Mouse (Mus musculus): ENCODE measurements at regions not wholly inside any gene's neighbourhood (a gene's known extent, or its start where the extent isn't known, plus 50 kb on each side); places are given as distances from the start of the nearest gene placed in this dataset.

GRCm38 (mm10) chr14:58470678-58471077 lies 400.3 kb downstream of the Fgf9 start:
- DNase-seq: no peak
- WGBS: 66% methylated on average over 3 of the region's 3 CpGs
- no peak overlapping the region for H3K4me3 ChIP-seq (replicated peaks; ENCODE audit: insufficient read depth, low read depth, low read length)
- H3K27me3 ChIP-seq (ENCODE audit: control insufficient read depth, insufficient read depth, low read length): no peaks in the 10 kb centered on the region; the same call in 1 of the 2 replicates
- no peaks in the 10 kb centered on the region for H3K4me1 ChIP-seq (ENCODE audit: control insufficient read depth, insufficient read depth, low read length)
- TF ChIP-seq POLR2A (IDR thresholded peaks at IDR 0.05; ENCODE audit: borderline replicate concordance, insufficient read depth, low read length) (no peak), CTCF (IDR thresholded peaks at IDR 0.05; ENCODE audit: borderline replicate concordance, insufficient read depth, low read depth, low read length) (no peak)
- H3K27ac ChIP-seq (ENCODE audit: insufficient read depth, low read length): no peak overlapping the region

GRCm38 (mm10) chr14:58468451-58468850 lies 398.1 kb downstream of the Fgf9 start:
- no peak for DNase-seq
- H3K27me3 ChIP-seq (ENCODE audit: control insufficient read depth, insufficient read depth, low read length): no peaks in the 10 kb centered on the region; the same call in 1 of the 2 replicates
- no peak for TF ChIP-seq POLR2A (IDR thresholded peaks at IDR 0.05; ENCODE audit: borderline replicate concordance, insufficient read depth, low read length)
- no peak for TF ChIP-seq CTCF (IDR thresholded peaks at IDR 0.05; ENCODE audit: borderline replicate concordance, insufficient read depth, low read depth, low read length)
- no peak overlapping the region for H3K4me3 ChIP-seq (replicated peaks; ENCODE audit: insufficient read depth, low read depth, low read length)
- 69% methylated on average over 7 of the region's 7 CpGs for WGBS
- no peak overlapping the region for H3K27ac ChIP-seq (ENCODE audit: insufficient read depth, low read length)
- no peaks in the 10 kb centered on the region for H3K4me1 ChIP-seq (ENCODE audit: control insufficient read depth, insufficient read depth, low read length)

- no peak overlapping the region for H3K4me3 ChIP-seq (replicated peaks; ENCODE audit: insufficient read depth, low read depth, low read length)
- 83% methylated on average over 5 of the region's 5 CpGs for whole genome bisulfite sequencing
- no peak for DNase-seq
- TF ChIP-seq CTCF (IDR thresholded peaks at IDR 0.05; ENCODE audit: borderline replicate concordance, insufficient read depth, low read depth, low read length) (no peak), POLR2A (IDR thresholded peaks at IDR 0.05; ENCODE audit: borderline replicate concordance, insufficient read depth, low read length) (no peak)
- no peak overlapping the region for H3K27ac ChIP-seq (ENCODE audit: insufficient read depth, low read length)
- H3K27me3 ChIP-seq (ENCODE audit: control insufficient read depth, insufficient read depth, low read length): no peaks in the 10 kb centered on the region; the same call in 1 of the 2 replicates
- no peaks in the 10 kb centered on the region for H3K4me1 ChIP-seq (ENCODE audit: control insufficient read depth, insufficient read depth, low read length)
These were observed 397.5 kb downstream of the Fgf9 start for GRCm38 (mm10) chr14:58467856-58468255.

DNA sequence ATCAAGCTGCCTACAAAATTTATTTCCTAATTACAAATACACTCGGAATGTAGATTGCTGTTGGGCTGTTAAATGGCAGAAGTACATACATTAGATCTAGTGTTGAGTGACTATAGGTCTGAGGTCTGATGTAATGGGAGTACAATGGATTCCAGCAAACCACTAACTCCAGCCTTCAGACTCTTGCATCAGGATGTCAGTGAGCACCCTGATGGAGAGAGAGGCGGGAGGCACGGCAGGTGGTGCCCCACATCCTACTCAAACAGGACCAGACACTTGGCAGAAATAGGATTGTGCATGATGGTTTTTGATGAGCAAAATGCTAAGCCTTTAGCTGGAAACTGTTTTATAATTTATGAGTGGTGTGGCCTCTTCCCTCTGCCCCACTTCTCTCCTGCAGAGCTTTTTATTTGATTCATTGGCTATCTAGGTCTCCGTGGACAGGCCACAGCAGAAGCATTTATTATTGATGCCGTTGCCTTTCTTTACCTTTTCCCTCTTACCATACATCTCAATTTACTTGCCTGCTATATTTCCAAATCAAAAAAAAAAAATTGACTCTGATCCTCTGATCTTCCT lies 376.5 kb downstream of the Fgf9 start:
- H3K4me1 ChIP-seq (ENCODE audit: control insufficient read depth, insufficient read depth, low read length): no peaks in the 10 kb centered on the region
- 57% methylated on average over 5 of the region's 5 CpGs for WGBS
- DNase-seq: peak; percentile 13 to 30
- no peak overlapping the region for H3K4me3 ChIP-seq (replicated peaks; ENCODE audit: insufficient read depth, low read depth, low read length)
- TF ChIP-seq POLR2A (IDR thresholded peaks at IDR 0.05; ENCODE audit: borderline replicate concordance, insufficient read depth, low read length) (no peak), CTCF (IDR thresholded peaks at IDR 0.05; ENCODE audit: borderline replicate concordance, insufficient read depth, low read depth, low read length) (no peak)
- no peak overlapping the region for H3K27ac ChIP-seq (ENCODE audit: insufficient read depth, low read length)
- no peaks in the 10 kb centered on the region for H3K27me3 ChIP-seq (ENCODE audit: control insufficient read depth, insufficient read depth, low read length)

GRCm38 (mm10) chr14:58444496-58444895 lies 374.1 kb downstream of the Fgf9 start:
- H3K27me3 ChIP-seq (ENCODE audit: control insufficient read depth, insufficient read depth, low read length): no peaks in the 10 kb centered on the region
- no peak for TF ChIP-seq CTCF (IDR thresholded peaks at IDR 0.05; ENCODE audit: borderline replicate concordance, insufficient read depth, low read depth, low read length)
- TF ChIP-seq POLR2A (IDR thresholded peaks at IDR 0.05; ENCODE audit: borderline replicate concordance, insufficient read depth, low read length): no peak
- no peak overlapping the region for H3K4me3 ChIP-seq (replicated peaks; ENCODE audit: insufficient read depth, low read depth, low read length)
- no peaks in the 10 kb centered on the region for H3K4me1 ChIP-seq (ENCODE audit: control insufficient read depth, insufficient read depth, low read length)
- 69% methylated on average over 4 of the region's 4 CpGs for WGBS
- DNase-seq: no peak
- H3K27ac ChIP-seq (ENCODE audit: insufficient read depth, low read length): no peak overlapping the region

- no peak overlapping the region for H3K27ac ChIP-seq (ENCODE audit: insufficient read depth, low read length)
- no peak overlapping the region for H3K4me3 ChIP-seq (replicated peaks; ENCODE audit: insufficient read depth, low read depth, low read length)
- no peaks in the 10 kb centered on the region for H3K27me3 ChIP-seq (ENCODE audit: control insufficient read depth, insufficient read depth, low read length)
- DNase-seq: no peak
- TF ChIP-seq POLR2A (IDR thresholded peaks at IDR 0.05; ENCODE audit: borderline replicate concordance, insufficient read depth, low read length): no peak
- no peak for TF ChIP-seq CTCF (IDR thresholded peaks at IDR 0.05; ENCODE audit: borderline replicate concordance, insufficient read depth, low read depth, low read length)
- 86% methylated on average over 3 of the region's 3 CpGs for WGBS
- H3K4me1 ChIP-seq (ENCODE audit: control insufficient read depth, insufficient read depth, low read length): no peaks in the 10 kb centered on the region
These were observed 372.2 kb downstream of the Fgf9 start for GRCm38 (mm10) chr14:58442501-58442900.

- Histone ChIP-seq H3K4me3 (replicated peaks; ENCODE audit: insufficient read depth, low read depth, low read length) (no peak overlapping the region), H3K27ac (ENCODE audit: insufficient read depth, low read length) (no peak overlapping the region), H3K4me1 (ENCODE audit: control insufficient read depth, insufficient read depth, low read length) (no peaks in the 10 kb centered on the region), H3K27me3 (ENCODE audit: control insufficient read depth, insufficient read depth, low read length) (no peaks in the 10 kb centered on the region)
- TF ChIP-seq POLR2A (IDR thresholded peaks at IDR 0.05; ENCODE audit: borderline replicate concordance, insufficient read depth, low read length) (no peak), CTCF (IDR thresholded peaks at IDR 0.05; ENCODE audit: borderline replicate concordance, insufficient read depth, low read depth, low read length) (no peak)
- 76% methylated on average over 2 of the region's 2 CpGs for WGBS
- DNase-seq: no peak
These were observed 369.6 kb downstream of the Fgf9 start for GRCm38 (mm10) chr14:58439963-58440362.

GRCm38 (mm10) chr14:58436096-58436495 lies 365.7 kb downstream of the Fgf9 start:
- H3K27me3 ChIP-seq (ENCODE audit: control insufficient read depth, insufficient read depth, low read length): no peaks in the 10 kb centered on the region
- TF ChIP-seq POLR2A (IDR thresholded peaks at IDR 0.05; ENCODE audit: borderline replicate concordance, insufficient read depth, low read length) (no peak), CTCF (IDR thresholded peaks at IDR 0.05; ENCODE audit: borderline replicate concordance, insufficient read depth, low read depth, low read length) (no peak)
- H3K4me3 ChIP-seq (replicated peaks; ENCODE audit: insufficient read depth, low read depth, low read length): no peak overlapping the region
- DNase-seq: no peak
- H3K27ac ChIP-seq (ENCODE audit: insufficient read depth, low read length): no peak overlapping the region
- 90% methylated on average over 3 of the region's 3 CpGs for WGBS
- H3K4me1 ChIP-seq (ENCODE audit: control insufficient read depth, insufficient read depth, low read length): no peaks in the 10 kb centered on the region
